Mouse (Mus musculus): ENCODE data around the gene Slc39a9. TPM values are rescaled to one million over a fixed set of nuclear protein-coding genes. Genes with fewer than 3 reads are reported as not detected.
A peak's percentile ranks its signal among the peaks of the same experiment; 100 is the strongest.

The Slc39a9 gene
- 28.7 and 29.0 TPM in 2 replicates for polyA plus RNA-seq (2015; fragmentation: Nextera tagmentation; extraction: Ambion mirVana)

DNA sequence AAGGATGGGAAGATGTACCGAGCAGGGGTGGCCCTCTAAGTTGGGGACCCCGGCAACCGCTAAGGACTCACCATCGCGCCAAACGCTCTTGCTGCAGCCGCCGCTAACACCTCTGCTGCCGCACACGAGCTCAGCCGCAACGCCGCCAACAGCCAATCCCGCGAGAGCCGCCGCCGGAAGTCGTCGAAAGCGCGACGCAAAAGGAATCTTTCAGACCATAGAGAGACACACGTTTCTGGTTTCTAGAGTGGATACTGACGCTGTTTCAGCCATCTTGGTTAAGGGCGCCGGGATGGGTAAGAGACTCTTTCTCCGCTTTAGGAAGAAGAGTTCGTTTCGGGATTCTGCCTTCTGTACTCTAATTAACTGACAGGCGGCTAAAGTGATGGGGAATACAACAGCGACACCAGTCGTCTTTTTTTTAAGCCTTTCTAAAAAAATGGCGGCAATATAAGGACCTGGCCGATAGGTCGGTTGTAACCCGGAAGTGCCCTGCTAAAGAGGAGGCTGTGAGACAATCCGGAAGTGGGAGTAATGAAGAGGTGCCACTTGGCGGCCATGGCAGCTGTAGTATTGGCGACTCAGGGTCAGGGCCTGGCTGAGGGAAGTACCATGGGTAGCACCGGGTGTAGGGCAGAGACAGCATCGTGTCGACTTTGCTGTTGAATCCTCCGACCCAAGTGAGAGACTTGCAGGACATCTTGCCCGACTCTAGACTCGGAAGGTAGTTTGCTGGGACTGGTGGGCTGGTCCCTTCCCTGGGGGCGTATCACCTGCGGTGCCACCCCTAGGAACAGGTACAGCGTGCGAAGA, at the start of gene Slc39a9, which contains the start of gene Erh:
Gene Slc39a9 (plus strand): TSS at position 191 of the 813 bp plus-strand sequence.
Gene Erh (minus strand): TSS at position 649 of the 813 bp plus-strand sequence.
- Histone ChIP-seq H3K27me3 (no peaks in the 10 kb centered on the region), H3K9me3 (replicated peaks) (no peaks in the 10 kb centered on the region), H3K4me2 (peak within 1 kb of the TSS; percentile 81), H3K36me3 (peaks cover 45% of the 10 kb centered on the region), H3K4me1 (peaks cover 29% of the 10 kb centered on the region), H3K4me3 (replicated peaks) (peak within 1 kb of the TSS; percentile 79), H3K27ac (peak within 1 kb of the TSS; percentile 93), H3K9ac (peak within 1 kb of the TSS; percentile 94)
- under 1% methylated on average over 50 of the region's 50 CpGs for WGBS
- ATAC-seq (replicated peaks; ENCODE audit: low FRiP score), result peak; percentile 97

DNA sequence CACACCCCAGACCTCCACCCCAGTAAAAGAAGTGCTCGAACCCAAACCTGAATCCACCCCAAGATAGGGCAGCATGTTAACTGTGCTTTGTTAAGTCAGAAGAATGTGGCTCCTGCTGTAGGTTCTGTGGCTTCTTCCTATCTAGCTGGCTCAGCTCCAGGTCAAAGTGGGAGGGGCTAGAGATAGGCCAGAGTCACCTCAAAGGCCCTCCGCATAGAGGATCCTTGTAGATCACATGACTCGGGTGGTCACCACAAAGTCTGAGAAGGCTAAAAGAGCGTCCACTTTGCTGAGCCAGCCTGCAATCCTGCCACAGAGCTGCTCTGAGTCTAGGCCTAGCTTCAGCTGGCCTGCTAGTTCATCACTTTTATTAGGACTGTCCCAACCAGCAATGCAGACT, 49.5 kb upstream of the Slc39a9 start:
- ATAC-seq (replicated peaks; ENCODE audit: low FRiP score), result no peak
- WGBS, result 84% methylated on average over 4 of the region's 4 CpGs

DNA sequence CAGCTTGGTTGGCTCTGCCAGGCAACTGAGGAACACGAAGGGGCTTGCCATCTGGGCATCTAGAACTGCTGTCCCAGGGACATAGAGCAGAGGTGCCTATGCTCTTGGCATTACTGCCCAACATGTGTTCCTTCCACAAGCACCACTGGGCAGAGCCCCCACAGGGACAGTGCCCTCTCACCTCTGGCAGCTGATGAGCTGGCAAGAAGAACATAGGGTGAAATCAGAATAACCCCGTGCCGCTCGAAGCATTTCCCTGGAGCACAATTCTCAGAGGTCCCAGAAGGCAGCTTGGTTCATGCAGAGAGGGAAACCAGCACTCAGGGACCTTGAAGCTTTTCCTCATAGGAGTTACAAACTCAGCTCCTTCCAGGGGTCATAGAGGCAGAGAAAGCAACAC, 48.9 kb upstream of the Slc39a9 start:
- Histone ChIP-seq H3K4me1 (peaks cover 15% of the 10 kb centered on the region), H3K36me3 (no peaks in the 10 kb centered on the region), H3K9ac (no peak overlapping the region), H3K9me3 (replicated peaks) (no peaks in the 10 kb centered on the region), H3K27ac (no peak overlapping the region), H3K4me3 (replicated peaks) (no peak overlapping the region), H3K4me2 (no peak overlapping the region), H3K27me3 (no peaks in the 10 kb centered on the region)
- WGBS, result 86% methylated on average over 4 of the region's 4 CpGs
- ATAC-seq (replicated peaks; ENCODE audit: low FRiP score), result no peak

More for the DNA sequence above, 49.5 kb upstream of the Slc39a9 start:
- H3K27ac ChIP-seq, result no peak overlapping the region
- H3K4me2 ChIP-seq, result no peak overlapping the region
- no peak overlapping the region for H3K9ac ChIP-seq
- peaks cover 12% of the 10 kb centered on the region for H3K4me1 ChIP-seq
- H3K4me3 ChIP-seq (replicated peaks), result no peak overlapping the region
- H3K27me3 ChIP-seq, result no peaks in the 10 kb centered on the region
- no peaks in the 10 kb centered on the region for H3K36me3 ChIP-seq
- H3K9me3 ChIP-seq (replicated peaks), result no peaks in the 10 kb centered on the region

GRCm38 (mm10) chr12:80595566-80595965, 48.1 kb upstream of the Slc39a9 start:
- Histone ChIP-seq H3K4me1 (peaks cover 17% of the 10 kb centered on the region), H3K9me3 (replicated peaks) (no peaks in the 10 kb centered on the region), H3K36me3 (no peaks in the 10 kb centered on the region), H3K27me3 (no peaks in the 10 kb centered on the region), H3K4me2 (no peak overlapping the region), H3K4me3 (replicated peaks) (no peak overlapping the region), H3K27ac (no peak overlapping the region), H3K9ac (no peak overlapping the region)
- ATAC-seq (replicated peaks; ENCODE audit: low FRiP score), result no peak
- WGBS, result 94% methylated on average over 4 of the region's 4 CpGs

DNA sequence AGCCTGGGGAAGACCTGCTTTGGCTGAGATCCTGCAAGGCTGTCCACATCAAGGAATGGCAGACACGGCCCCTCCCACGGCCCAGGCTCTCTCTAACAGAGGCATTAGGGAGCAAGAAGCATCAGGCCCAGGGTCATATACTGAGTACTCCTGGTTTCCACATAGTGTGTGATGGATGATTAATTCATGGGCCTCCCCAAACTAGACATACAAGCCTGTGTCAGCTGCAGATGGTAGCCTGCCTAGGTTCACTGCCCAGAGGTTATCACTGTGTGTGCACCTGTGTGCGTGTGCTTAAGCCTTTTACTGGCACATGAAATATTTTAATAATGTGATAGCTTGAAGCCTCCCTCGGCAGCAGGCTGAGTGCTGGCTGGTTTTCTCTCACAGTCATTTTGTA, 47.7 kb upstream of the Slc39a9 start:
- Histone ChIP-seq H3K9me3 (replicated peaks) (no peaks in the 10 kb centered on the region), H3K36me3 (no peaks in the 10 kb centered on the region), H3K4me3 (replicated peaks) (no peak overlapping the region), H3K27ac (no peak overlapping the region), H3K4me1 (peaks cover 21% of the 10 kb centered on the region), H3K4me2 (no peak overlapping the region), H3K27me3 (no peaks in the 10 kb centered on the region), H3K9ac (no peak overlapping the region)
- no peak for ATAC-seq (replicated peaks; ENCODE audit: low FRiP score)
- WGBS, result 55% methylated on average over 4 of the region's 4 CpGs

DNA sequence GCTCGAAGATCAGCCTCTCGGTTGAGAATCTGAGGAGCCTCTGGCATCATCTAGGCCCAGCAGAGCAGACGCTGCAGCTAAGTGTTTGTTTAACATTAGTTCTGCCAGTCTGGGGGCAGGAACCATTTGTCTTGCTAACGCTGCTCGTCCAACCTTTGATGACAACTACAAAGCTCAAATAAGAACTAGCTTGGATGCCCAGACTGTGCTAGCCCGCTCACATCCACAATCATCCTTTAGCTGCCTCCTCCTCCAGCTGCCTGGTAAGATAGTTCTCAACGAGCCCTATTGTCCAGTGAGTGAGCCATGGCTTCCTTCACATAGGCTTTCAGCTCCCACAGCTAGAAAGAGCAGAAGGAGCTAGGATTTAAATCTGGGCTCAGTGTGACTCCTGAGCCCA, 45.4 kb upstream of the Slc39a9 start:
- H3K4me2 ChIP-seq, result no peak overlapping the region
- 25% methylated on average over 7 of the region's 7 CpGs for WGBS
- no peaks in the 10 kb centered on the region for H3K27me3 ChIP-seq
- peak overlapping the region; percentile 43; the same call in 1 of the 2 replicates for H3K27ac ChIP-seq
- no peaks in the 10 kb centered on the region for H3K36me3 ChIP-seq
- peaks cover 30% of the 10 kb centered on the region for H3K4me1 ChIP-seq
- H3K9me3 ChIP-seq (replicated peaks), result no peaks in the 10 kb centered on the region
- no peak for ATAC-seq (replicated peaks; ENCODE audit: low FRiP score)
- no peak overlapping the region for H3K9ac ChIP-seq
- no peak overlapping the region for H3K4me3 ChIP-seq (replicated peaks)

DNA sequence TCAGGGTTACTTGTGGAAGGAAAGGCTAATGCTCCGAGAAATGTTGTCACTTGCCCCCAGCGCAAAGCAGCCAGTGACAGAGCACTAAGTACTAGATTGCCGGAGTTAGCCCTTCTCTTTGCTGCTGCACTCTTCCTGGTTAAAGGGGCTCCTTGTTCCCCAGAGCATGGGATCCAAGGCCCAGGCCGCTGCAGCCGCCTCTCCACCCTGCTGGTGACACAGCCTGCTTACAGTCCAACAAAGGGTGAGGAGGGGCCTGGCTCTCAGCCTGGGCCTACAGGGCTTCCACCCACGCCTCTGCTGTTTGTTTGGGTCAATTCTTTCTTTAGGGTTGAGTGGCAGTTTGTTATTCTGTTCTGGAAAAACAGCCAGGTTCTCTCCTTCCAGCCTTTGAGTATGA, 44.9 kb upstream of the Slc39a9 start:
- Histone ChIP-seq H3K9me3 (replicated peaks) (no peaks in the 10 kb centered on the region), H3K27ac (peak overlapping the region; percentile 43; the same call in 1 of the 2 replicates), H3K9ac (no peak overlapping the region), H3K4me1 (peaks cover 36% of the 10 kb centered on the region), H3K4me3 (replicated peaks) (no peak overlapping the region), H3K4me2 (no peak overlapping the region), H3K36me3 (no peaks in the 10 kb centered on the region), H3K27me3 (no peaks in the 10 kb centered on the region)
- ATAC-seq (replicated peaks; ENCODE audit: low FRiP score), result peak; percentile 82
- WGBS, result 49% methylated on average over 6 of the region's 6 CpGs

DNA sequence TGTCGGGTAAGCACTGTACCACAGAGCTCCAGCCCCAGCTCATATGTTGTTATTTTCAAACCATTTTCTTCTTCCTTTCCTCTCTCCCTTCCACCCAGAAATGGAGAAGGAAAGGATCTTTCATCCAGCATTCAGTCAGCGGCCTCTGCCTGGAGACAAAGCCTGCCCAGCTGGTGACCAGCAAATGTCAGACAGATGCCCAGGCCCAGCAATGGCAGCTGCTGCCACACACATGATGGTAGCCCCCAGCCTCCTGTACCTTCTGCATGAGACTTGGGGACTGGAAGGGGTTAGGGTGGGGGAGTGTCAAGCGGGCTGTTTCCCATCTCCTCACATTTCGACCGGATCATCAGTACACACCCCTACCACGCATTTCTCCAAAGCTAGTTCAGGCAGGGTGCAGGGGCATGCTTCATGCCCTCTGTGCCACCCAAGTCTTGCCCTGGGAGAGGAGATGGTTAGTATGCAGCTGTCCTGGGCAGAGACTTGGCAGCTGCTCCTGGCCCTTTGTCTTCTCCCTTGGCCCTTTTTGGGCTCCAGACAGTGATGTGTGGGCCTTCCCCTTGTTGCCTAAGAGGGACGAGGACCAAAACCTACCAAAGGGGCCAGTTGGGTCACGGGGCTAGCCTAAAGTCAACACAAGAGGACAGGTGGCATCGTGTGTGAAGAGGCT, 42.0 kb upstream of the Slc39a9 start:
- H3K9me3 ChIP-seq (replicated peaks), result no peaks in the 10 kb centered on the region
- H3K4me3 ChIP-seq (replicated peaks), result no peak overlapping the region
- H3K9ac ChIP-seq, result no peak overlapping the region
- no peak overlapping the region for H3K4me2 ChIP-seq
- 74% methylated on average over 9 of the region's 9 CpGs for WGBS
- no peak for ATAC-seq (replicated peaks; ENCODE audit: low FRiP score)
- H3K27ac ChIP-seq, result no peak overlapping the region
- no peaks in the 10 kb centered on the region for H3K27me3 ChIP-seq
- H3K4me1 ChIP-seq, result peaks cover 46% of the 10 kb centered on the region
- no peaks in the 10 kb centered on the region for H3K36me3 ChIP-seq

- H3K9me3 ChIP-seq (replicated peaks), result no peaks in the 10 kb centered on the region
- no peak for ATAC-seq (replicated peaks; ENCODE audit: low FRiP score)
- peaks cover 46% of the 10 kb centered on the region for H3K4me1 ChIP-seq
- H3K27me3 ChIP-seq, result no peaks in the 10 kb centered on the region
- no peak overlapping the region for H3K9ac ChIP-seq
- H3K4me2 ChIP-seq, result no peak overlapping the region
- no peaks in the 10 kb centered on the region for H3K36me3 ChIP-seq
- 95% methylated on average over 5 of the region's 5 CpGs for WGBS
- H3K27ac ChIP-seq, result no peak overlapping the region
- H3K4me3 ChIP-seq (replicated peaks), result no peak overlapping the region
Measured at GRCm38 (mm10) chr12:80602432-80602831, 41.3 kb upstream of the Slc39a9 start.

- Histone ChIP-seq H3K27me3 (no peaks in the 10 kb centered on the region), H3K27ac (peak overlapping the region; percentile 51; the same call in 1 of the 2 replicates), H3K4me2 (0 out of 2 replicates have a peak overlapping the region, but pooled peaks have one; percentile 1), H3K9me3 (replicated peaks) (no peaks in the 10 kb centered on the region), H3K36me3 (no peaks in the 10 kb centered on the region), H3K9ac (no peak overlapping the region), H3K4me1 (peaks cover 40% of the 10 kb centered on the region), H3K4me3 (replicated peaks) (no peak overlapping the region)
- ATAC-seq (replicated peaks; ENCODE audit: low FRiP score), result 0 out of 2 replicates have a peak, but pooled peaks have one; percentile 31
- WGBS, result 39% methylated on average over 4 of the region's 4 CpGs
Measured at GRCm38 (mm10) chr12:80603566-80603965, 40.1 kb upstream of the Slc39a9 start.

- Histone ChIP-seq H3K4me2 (no peak overlapping the region), H3K27me3 (no peaks in the 10 kb centered on the region), H3K9ac (no peak overlapping the region), H3K4me3 (replicated peaks) (no peak overlapping the region), H3K4me1 (peaks cover 34% of the 10 kb centered on the region), H3K9me3 (replicated peaks) (no peaks in the 10 kb centered on the region), H3K36me3 (no peaks in the 10 kb centered on the region), H3K27ac (peak overlapping the region; percentile 51)
- 82% methylated on average over 2 of the region's 2 CpGs for WGBS
- no peak for ATAC-seq (replicated peaks; ENCODE audit: low FRiP score)
Measured at GRCm38 (mm10) chr12:80604218-80604617, 39.5 kb upstream of the Slc39a9 start.

DNA sequence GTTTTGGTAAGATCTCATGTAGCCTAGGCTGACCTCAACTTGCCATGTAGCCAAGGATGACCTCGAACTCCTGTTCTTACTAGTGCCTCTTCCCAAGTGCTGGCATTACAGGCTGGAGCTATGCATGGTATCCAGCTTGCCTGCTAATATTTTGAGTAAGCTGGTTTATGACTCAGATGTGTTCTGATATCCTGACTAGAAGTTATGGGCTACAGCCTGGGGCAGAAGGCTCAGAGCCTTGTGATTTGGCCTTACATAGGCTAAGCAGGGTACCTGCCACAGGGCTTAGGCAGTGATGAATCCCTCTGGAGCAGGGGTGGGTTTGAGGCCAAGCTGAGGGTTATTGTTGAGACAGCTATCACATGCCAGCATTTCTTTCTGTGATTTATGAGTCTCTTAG, 35.1 kb upstream of the Slc39a9 start:
- ATAC-seq (replicated peaks; ENCODE audit: low FRiP score), result no peak
- H3K4me1 ChIP-seq, result peaks cover 12% of the 10 kb centered on the region
- no peak overlapping the region for H3K9ac ChIP-seq
- no peaks in the 10 kb centered on the region for H3K36me3 ChIP-seq
- no peaks in the 10 kb centered on the region for H3K27me3 ChIP-seq
- 82% methylated on average over 1 of the region's 1 CpGs for WGBS
- H3K27ac ChIP-seq, result no peak overlapping the region
- no peaks in the 10 kb centered on the region for H3K9me3 ChIP-seq (replicated peaks)
- H3K4me2 ChIP-seq, result no peak overlapping the region
- H3K4me3 ChIP-seq (replicated peaks), result no peak overlapping the region
